Comparison of ENCODE assay signal across 16 mouse cellular contexts in the genomic region with DNA sequence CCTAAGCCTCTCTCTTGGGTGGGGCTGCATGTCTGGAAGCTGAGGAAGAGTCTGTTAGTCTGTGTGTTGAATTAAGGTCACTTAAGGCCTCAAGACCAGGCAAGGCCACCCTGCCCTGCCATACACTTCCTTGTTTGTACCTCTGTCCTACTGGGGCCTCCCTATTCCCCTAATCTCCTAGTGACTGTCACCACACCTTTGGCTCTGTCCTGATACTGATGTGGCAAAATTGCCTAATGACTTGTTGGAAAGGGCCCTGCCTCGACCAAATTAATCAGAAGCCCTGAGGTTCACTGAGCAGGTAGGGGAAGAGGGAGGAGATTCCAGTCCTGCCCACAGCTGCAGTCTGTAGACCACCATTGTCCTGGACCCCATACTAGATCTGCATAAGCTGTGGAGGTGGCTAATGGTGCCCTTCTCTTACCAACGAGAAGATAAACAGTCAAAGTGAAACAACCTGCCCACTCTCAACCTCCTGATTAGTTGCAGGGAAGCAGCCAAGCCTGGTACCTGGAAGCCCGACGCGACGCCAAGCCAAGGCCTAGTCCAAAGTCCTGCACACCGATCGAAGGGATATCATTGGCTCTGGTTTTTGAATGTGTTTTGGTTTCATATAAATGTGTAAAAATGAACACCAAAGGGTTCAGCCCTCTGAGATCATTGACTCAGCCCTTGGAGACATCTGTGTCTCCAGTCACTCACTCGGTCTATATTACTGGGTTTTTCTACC. TPM values are rescaled to one million over a fixed set of nuclear protein-coding genes. Genes with fewer than 3 reads are reported as not detected.
DNase-seq lines count a peak whose midpoint lies in the region; ATAC-seq and TF ChIP-seq lines count a peak whose summit lies in the region.
"Had no signal": no experiment of that assay in that cellular context is flagged by ENCODE, and none has a peak within 500 bp of the region (broad histone marks: within the 10 kb centered on the region; RNA-seq: fewer than 3 reads in every experiment).

No protein-coding gene starts in this region.

- peak overlapping the region; percentile 49 for H3K27ac ChIP-seq in kidney, adult 2 months (ENCODE audit: insufficient read depth, low read depth, low read length)
- H3K27ac ChIP-seq in kidney, embryonic 16.5 days (ENCODE audit: low read length) = peak overlapping the region; percentile 11
- peak overlapping the region; percentile 79 for H3K27ac ChIP-seq in liver, embryonic 16.5 days (ENCODE audit: low read length)
- H3K27ac ChIP-seq: embryonic facial prominence, embryonic 12.5 days; forebrain, embryonic 12.5 days; heart, adult 2 months; hindbrain, embryonic 15.5 days had no signal

- TF ChIP-seq CTCF in kidney, adult 2 months (conservative IDR thresholded peaks at IDR 0.05; ENCODE audit: insufficient read depth, insufficient read length, low read depth, low read length) = no peak

- 56% methylated on average over 9 of the region's 9 CpGs for WGBS in kidney, adult 2 months
- 88% methylated on average over 9 of the region's 9 CpGs for WGBS in kidney, embryonic 16.5 days
- WGBS in liver, embryonic 16.5 days (ENCODE audit: insufficient replicate concordance) = 70% methylated on average over 9 of the region's 9 CpGs

- no peaks in the 10 kb centered on the region for H3K9me3 ChIP-seq in kidney, embryonic 16.5 days (ENCODE audit: low read length)
- H3K9me3 ChIP-seq in liver, embryonic 16.5 days (replicated peaks; ENCODE audit: control insufficient read depth, low read length) = no peaks in the 10 kb centered on the region
- H3K9me3 ChIP-seq: embryonic facial prominence, embryonic 12.5 days; forebrain, embryonic 12.5 days; hindbrain, embryonic 15.5 days had no signal

- no peak overlapping the region for H3K4me3 ChIP-seq in kidney, adult 2 months (ENCODE audit: insufficient read depth, low read depth, low read length)
- no peak overlapping the region for H3K4me3 ChIP-seq in kidney, embryonic 16.5 days (ENCODE audit: low read length)
- no peak overlapping the region for H3K4me3 ChIP-seq in liver, embryonic 16.5 days (ENCODE audit: low read depth, low read length)
- H3K4me3 ChIP-seq: embryonic facial prominence, embryonic 12.5 days; forebrain, embryonic 12.5 days; heart, adult 2 months; hindbrain, embryonic 15.5 days had no signal

- no peak for TF ChIP-seq POLR2A in kidney, adult 2 months (IDR thresholded peaks at IDR 0.05; ENCODE audit: low read depth, low read length)

- no peaks in the 10 kb centered on the region for H3K27me3 ChIP-seq in kidney, adult 2 months (replicated peaks; ENCODE audit: control insufficient read depth, insufficient read depth, low read length)
- no peaks in the 10 kb centered on the region for H3K27me3 ChIP-seq in kidney, embryonic 16.5 days (ENCODE audit: insufficient read depth, low read length)
- H3K27me3 ChIP-seq in liver, embryonic 16.5 days (ENCODE audit: control insufficient read depth, insufficient read depth, low read depth, low read length) = no peaks in the 10 kb centered on the region
- H3K27me3 ChIP-seq: embryonic facial prominence, embryonic 12.5 days; forebrain, embryonic 12.5 days; hindbrain, embryonic 15.5 days had no signal

- H3K4me1 ChIP-seq in kidney, adult 2 months (ENCODE audit: control insufficient read depth, insufficient read depth, low read length) = peaks cover 40% of the 10 kb centered on the region
- peaks cover 32% of the 10 kb centered on the region for H3K4me1 ChIP-seq in kidney, embryonic 16.5 days (ENCODE audit: insufficient read depth, low read length)
- peaks cover 31% of the 10 kb centered on the region for H3K4me1 ChIP-seq in liver, embryonic 16.5 days (ENCODE audit: control insufficient read depth, low read depth, low read length)
- H3K4me1 ChIP-seq: embryonic facial prominence, embryonic 12.5 days; hindbrain, embryonic 15.5 days had no signal

- ATAC-seq in kidney, embryonic 16.5 days (ENCODE audit: low FRiP score, low TSS enrichment) = no peak
- peak; percentile 71 for ATAC-seq in liver, embryonic 16.5 days (ENCODE audit: low read depth)

- DNase-seq in kidney, adult 2 months = peak; percentile 80
- no peak for DNase-seq in kidney, postnatal 14 days
- no peak for DNase-seq in layer of hippocampus, postnatal 25 days (ENCODE audit: extremely low spot score in 1 of 2, low spot score in 1 of 2)
- no peak for DNase-seq in frontal cortex, postnatal 25 days (ENCODE audit: low spot score in 2 of 2)
- DNase-seq in left cerebral cortex, adult 11 months (ENCODE audit: low spot score) = no peak
- no peak for DNase-seq in heart, adult 8-10 months (ENCODE audit: low spot score)
- DNase-seq: adrenal gland, postnatal 14 days; cerebellum, postnatal 36 days; heart, adult 2 months; heart, postnatal 14 days; thymus, postnatal 25 days had no signal

- H3K4me2 ChIP-seq in kidney, embryonic 16.5 days (replicated peaks; ENCODE audit: low read depth, low read length) = no peak overlapping the region
- peak overlapping the region; percentile 7 for H3K4me2 ChIP-seq in liver, embryonic 16.5 days (ENCODE audit: low read depth, low read length)
- H3K4me2 ChIP-seq: embryonic facial prominence, embryonic 12.5 days; forebrain, embryonic 12.5 days; hindbrain, embryonic 15.5 days had no signal

- no peak overlapping the region for H3K9ac ChIP-seq in kidney, embryonic 16.5 days (replicated peaks; ENCODE audit: low read length)
- H3K9ac ChIP-seq in liver, embryonic 16.5 days (ENCODE audit: low read depth, low read length) = peak overlapping the region; percentile 19
- H3K9ac ChIP-seq: embryonic facial prominence, embryonic 12.5 days; forebrain, embryonic 12.5 days; hindbrain, embryonic 15.5 days had no signal

- 0 out of 2 replicates have a peak, but pooled peaks cover 1% of the 10 kb centered on the region for H3K36me3 ChIP-seq in kidney, adult 2 months (ENCODE audit: control insufficient read depth, insufficient read depth, low read length)
- peaks cover 12% of the 10 kb centered on the region for H3K36me3 ChIP-seq in kidney, embryonic 16.5 days (ENCODE audit: insufficient read depth, low read length)
- no peaks in the 10 kb centered on the region for H3K36me3 ChIP-seq in liver, embryonic 16.5 days (ENCODE audit: control insufficient read depth, insufficient read depth)
- H3K36me3 ChIP-seq: embryonic facial prominence, embryonic 12.5 days; forebrain, embryonic 12.5 days; hindbrain, embryonic 15.5 days had no signal

RNA-seq across cellular contexts. Expression of gene Gadd45a, which starts 23.1 kb away (rescaled TPM):
- polyA plus RNA-seq in kidney, adult 2 months (2012; rRNA removed) = 54.6 and 59.7 TPM in 2 replicates
- 35.1 and 39.4 TPM in 2 replicates for polyA plus RNA-seq in kidney, embryonic 16.5 days (2015; fragmentation: Nextera tagmentation; extraction: Ambion mirVana)
- 54.4 and 56.6 TPM in 2 replicates for polyA plus RNA-seq in liver, embryonic 16.5 days (2015; fragmentation: Nextera tagmentation; extraction: Ambion mirVana)
- total RNA-seq in layer of hippocampus, postnatal 25 days (2021) = 10 to 100 TPM in 1 of 2 experiments, 1 to 10 TPM in 1; 8.2 to 10.5 TPM
- total RNA-seq in heart, adult 8-10 months (2022) = 10 to 100 TPM; 13.8 to 30.6 (median 20.8) TPM

Comparison
In these comparisons a context has a peak if more than half of its experiments do, and no peak if none do; other contexts are left out.
1. H3K27ac ChIP-seq: peak in every context shown above with its lines; median percentile 79 in liver, embryonic 16.5 days; 49 in kidney, adult 2 months; 11 in kidney, embryonic 16.5 days.